Mouse (Mus musculus) hindbrain, embryonic 13.5 days (tissue): ENCODE measurements around the gene Tlnrd1. TPM values are rescaled to one million over a fixed set of nuclear protein-coding genes. Genes with fewer than 3 reads are reported as not detected.

Source experiments
- ATAC-seq: fragments of 200-750 bp; cut with Nextera tagmentation; 2 replicates; pipeline ENCODE4 v1.8.0; 2017; ENCODE audit warnings: moderate TSS enrichment; ENCODE audit not compliant: low FRiP score
- H3K27ac ChIP-seq: fragments of 300-500 bp; sonication (generic); 2 replicates; pipeline ENCODE4 v1.5.1; 2015; ENCODE audit warnings: inconsistent platforms, mild to moderate bottlenecking, moderate library complexity
- H3K27me3 ChIP-seq: fragments of 300-500 bp; sonication (generic); 2 replicates; pipeline ENCODE4 v1.6.1; 2015; ENCODE audit warnings: mild to moderate bottlenecking, inconsistent platforms
- H3K36me3 ChIP-seq: fragments of 300-500 bp; sonication (generic); 2 replicates; pipeline ENCODE4 v1.6.1; 2015; ENCODE audit warnings: mild to moderate bottlenecking, inconsistent platforms
- H3K4me1 ChIP-seq: fragments of 300-500 bp; sonication (generic); replicated peaks from 2 replicates; pipeline ENCODE4 v1.6.1; 2015; ENCODE audit warnings: inconsistent platforms
- H3K4me2 ChIP-seq: fragments of 300-500 bp; sonication (generic); 2 replicates; pipeline ENCODE4 v1.6.1; 2015; ENCODE audit warnings: inconsistent platforms, mild to moderate bottlenecking, moderate library complexity
- H3K4me3 ChIP-seq: fragments of 300-500 bp; sonication (generic); 2 replicates; pipeline ENCODE4 v1.5.1; 2015; ENCODE audit warnings: mild to moderate bottlenecking, inconsistent platforms
- H3K9ac ChIP-seq: fragments of 300-500 bp; sonication (generic); 2 replicates; pipeline ENCODE4 v1.6.1; 2015; ENCODE audit warnings: mild to moderate bottlenecking, inconsistent platforms
- H3K9me3 ChIP-seq: fragments of 300-500 bp; sonication (generic); 2 replicates; pipeline ENCODE4 v1.6.1; 2016; ENCODE audit warnings: inconsistent platforms
- WGBS: fragments of 180-500 bp; shearing (Covaris S2); methylation state at CpG from one replicate; pipeline ENCODE4 v1.1.7; 2015; 5-methylcytosine and 5-hydroxymethylcytosine counted together
- polyA plus RNA-seq: library from polyadenylated mRNA; unstranded; fragments of >200 nt; fragmentation: Nextera tagmentation; extraction: Ambion mirVana; gene quantifications from 2 replicates; pipeline ENCODE4 v1.2.1, GENCODE M21; 2015

Gene Tlnrd1
- polyA plus RNA-seq, 1 experiment from 2014 or later: 7.5 TPM

DNA sequence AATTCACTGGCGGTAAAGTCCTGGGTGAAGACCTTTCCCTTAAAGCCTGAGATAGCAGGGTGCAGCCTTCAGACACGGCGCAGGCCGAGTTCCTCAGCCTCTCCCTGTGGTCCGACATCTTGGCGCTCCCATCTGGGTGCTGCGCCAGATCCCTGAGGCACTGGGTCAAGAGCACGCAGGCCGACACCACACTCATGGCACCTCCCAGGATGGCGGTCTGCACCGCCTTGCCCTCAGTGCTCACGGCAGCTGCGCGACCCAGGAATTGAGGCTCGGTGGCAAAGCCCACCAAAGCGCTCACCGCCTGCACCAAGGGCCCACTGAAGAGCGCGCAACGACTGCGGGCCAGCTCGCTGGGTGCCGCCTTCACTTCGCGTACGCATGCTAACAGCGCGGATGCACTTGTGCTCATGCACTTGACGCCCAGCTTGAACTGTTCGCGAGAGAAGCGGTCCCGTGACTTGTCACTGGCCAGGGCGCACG lies 1.9 kb downstream of the Tlnrd1 start:
- H3K36me3 ChIP-seq: peaks cover 7% of the 10 kb centered on the region
- 0 out of 2 replicates have a peak, but pooled peaks have one; percentile 0 for ATAC-seq
- peak overlapping the region; percentile 91 for H3K9ac ChIP-seq

DNA sequence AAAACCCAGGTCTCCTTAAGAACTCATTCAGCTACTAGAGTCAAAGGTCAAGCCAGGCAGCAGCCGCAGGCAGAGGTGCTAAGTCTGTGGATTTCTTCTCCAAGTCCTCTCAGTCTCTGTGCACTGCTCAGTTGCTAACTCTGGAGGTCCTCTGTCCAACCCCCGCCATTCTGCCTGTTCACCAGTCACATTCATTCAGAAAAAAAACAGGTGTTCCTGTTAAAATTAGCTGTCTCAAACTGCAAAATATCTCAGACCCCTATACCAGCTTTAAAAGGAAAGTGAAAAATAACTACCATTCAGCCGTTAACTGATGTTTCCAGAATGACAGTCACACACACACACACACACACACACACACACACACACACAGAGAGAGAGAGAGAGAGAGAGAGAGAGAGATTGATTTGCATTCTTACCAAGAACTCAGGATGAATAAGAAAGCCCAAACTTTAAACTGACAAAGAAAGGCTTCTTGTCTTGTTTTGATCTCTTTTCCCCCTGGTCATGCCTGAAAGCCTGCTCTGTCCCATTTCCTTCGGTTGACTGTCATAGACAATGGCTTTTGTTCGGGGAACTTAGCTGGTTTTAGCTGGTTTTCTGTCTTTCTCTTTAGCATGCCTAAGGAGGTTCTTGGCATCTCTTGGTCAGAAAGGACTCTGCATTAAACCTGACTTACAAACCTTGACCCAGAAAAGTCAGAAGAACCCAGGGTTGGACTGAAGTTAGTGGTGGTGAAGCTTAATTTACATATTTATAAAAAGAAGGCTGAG lies 5.2 kb downstream of the Tlnrd1 start:
- peaks cover 56% of the 10 kb centered on the region for H3K4me1 ChIP-seq
- H3K27me3 ChIP-seq: no peaks in the 10 kb centered on the region
- peak overlapping the region; percentile 46 for H3K9ac ChIP-seq
- no peak for ATAC-seq
- peak overlapping the region; percentile 0; the same call in 1 of the 2 replicates for H3K4me3 ChIP-seq
- 4% methylated on average over 5 of the region's 5 CpGs for WGBS
- no peaks in the 10 kb centered on the region for H3K9me3 ChIP-seq
- H3K36me3 ChIP-seq: peaks cover 13% of the 10 kb centered on the region
- H3K4me2 ChIP-seq: peak overlapping the region; percentile 40
- H3K27ac ChIP-seq: peak overlapping the region; percentile 48

More for the DNA sequence above, 1.9 kb downstream of the Tlnrd1 start:
- Histone ChIP-seq H3K4me1 (peaks cover 65% of the 10 kb centered on the region), H3K9me3 (no peaks in the 10 kb centered on the region), H3K27me3 (no peaks in the 10 kb centered on the region), H3K4me2 (peak overlapping the region; percentile 89), H3K27ac (no peak overlapping the region), H3K4me3 (peak overlapping the region; percentile 83)
- 91% methylated on average over 35 of the region's 35 CpGs for WGBS

DNA sequence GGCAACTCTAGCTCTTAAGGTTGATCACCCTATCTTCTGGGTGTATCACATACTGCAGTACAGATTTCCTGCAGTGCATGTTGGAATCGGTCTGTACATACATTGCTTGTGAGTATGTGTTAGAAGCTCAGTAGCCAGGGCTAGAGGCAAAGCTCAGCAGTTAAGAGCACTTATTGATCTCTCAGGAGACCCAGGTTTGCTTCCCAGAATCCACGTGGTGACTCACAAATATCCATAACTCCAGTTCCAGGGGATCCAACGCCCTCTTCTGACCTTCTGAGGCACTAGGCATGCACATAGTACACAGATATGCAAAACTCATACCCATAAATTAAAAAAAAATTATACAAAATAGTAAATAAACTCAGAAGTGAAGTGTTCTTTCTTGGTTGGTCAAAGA lies 7.0 kb downstream of the Tlnrd1 start:
- WGBS: 76% methylated on average over 3 of the region's 3 CpGs
- Histone ChIP-seq H3K9ac (no peak overlapping the region), H3K36me3 (peaks cover 9% of the 10 kb centered on the region), H3K4me3 (no peak overlapping the region), H3K4me1 (peaks cover 46% of the 10 kb centered on the region), H3K4me2 (no peak overlapping the region), H3K9me3 (no peaks in the 10 kb centered on the region), H3K27me3 (no peaks in the 10 kb centered on the region), H3K27ac (no peak overlapping the region)
- no peak for ATAC-seq

DNA sequence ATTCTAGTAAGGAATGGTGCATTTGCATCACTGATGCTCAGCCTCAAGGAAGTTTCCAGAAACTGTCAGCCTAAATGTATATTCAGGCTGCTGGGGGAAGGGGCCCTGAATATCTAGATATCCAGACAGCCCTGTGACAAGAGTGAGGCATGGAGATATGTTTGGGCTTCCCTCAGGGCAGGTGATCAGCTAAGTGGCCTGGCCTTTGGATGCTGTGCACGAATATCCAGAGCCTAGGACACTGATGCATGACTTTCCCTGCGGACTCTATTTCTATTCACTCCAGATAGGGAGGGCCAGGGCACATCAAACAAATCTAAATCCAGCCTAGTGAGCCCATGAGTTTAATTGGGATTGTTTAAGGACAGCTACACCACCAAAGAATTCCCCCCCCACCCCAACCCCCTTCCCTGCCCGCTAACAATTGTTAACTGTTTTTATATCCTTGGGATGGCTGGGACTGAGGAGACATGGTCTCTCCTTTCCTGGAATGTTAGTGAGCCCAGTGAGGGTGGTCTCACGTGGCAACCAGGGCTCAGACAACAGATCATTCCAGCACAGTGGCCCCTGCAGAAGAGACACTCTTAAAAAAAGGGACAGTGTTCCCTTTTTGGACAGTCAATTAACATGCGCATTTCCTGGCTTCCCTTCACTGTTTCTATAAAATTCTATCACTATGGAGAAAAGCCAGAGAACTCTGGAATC lies 14.1 kb downstream of the Tlnrd1 start:
- peaks cover 8% of the 10 kb centered on the region; the same call in 1 of the 2 replicates for H3K4me1 ChIP-seq
- H3K9ac ChIP-seq: no peak overlapping the region
- H3K4me2 ChIP-seq: no peak overlapping the region
- H3K36me3 ChIP-seq: no peaks in the 10 kb centered on the region
- no peaks in the 10 kb centered on the region for H3K9me3 ChIP-seq
- no peak overlapping the region for H3K4me3 ChIP-seq
- WGBS: 42% methylated on average over 5 of the region's 5 CpGs
- ATAC-seq: no peak
- H3K27ac ChIP-seq: no peak overlapping the region
- H3K27me3 ChIP-seq: no peaks in the 10 kb centered on the region

DNA sequence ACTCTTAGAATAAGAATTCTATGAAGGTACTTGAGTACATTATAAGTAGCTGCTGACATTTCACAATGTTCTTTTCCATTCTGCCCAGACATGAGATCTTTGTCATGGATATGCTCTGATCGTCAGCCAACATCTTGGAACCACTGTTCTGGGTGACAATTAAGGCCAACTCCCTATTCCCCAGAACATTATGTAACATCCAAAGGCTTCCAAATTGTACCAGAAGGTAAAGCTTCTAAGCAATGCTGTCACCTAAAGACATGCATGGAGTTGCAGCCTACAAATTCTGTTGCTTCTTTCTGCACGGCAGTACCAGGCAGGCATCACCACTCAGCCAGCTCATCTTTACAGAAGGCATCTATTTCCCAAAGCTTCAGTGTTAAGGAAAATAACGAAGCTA lies 15.9 kb downstream of the Tlnrd1 start:
- ATAC-seq: no peak
- 82% methylated on average over 3 of the region's 3 CpGs for WGBS
- Histone ChIP-seq H3K9ac (no peak overlapping the region), H3K4me3 (no peak overlapping the region), H3K36me3 (no peaks in the 10 kb centered on the region), H3K9me3 (no peaks in the 10 kb centered on the region), H3K4me1 (peaks cover 8% of the 10 kb centered on the region; the same call in 1 of the 2 replicates), H3K27me3 (no peaks in the 10 kb centered on the region), H3K27ac (no peak overlapping the region), H3K4me2 (no peak overlapping the region)

DNA sequence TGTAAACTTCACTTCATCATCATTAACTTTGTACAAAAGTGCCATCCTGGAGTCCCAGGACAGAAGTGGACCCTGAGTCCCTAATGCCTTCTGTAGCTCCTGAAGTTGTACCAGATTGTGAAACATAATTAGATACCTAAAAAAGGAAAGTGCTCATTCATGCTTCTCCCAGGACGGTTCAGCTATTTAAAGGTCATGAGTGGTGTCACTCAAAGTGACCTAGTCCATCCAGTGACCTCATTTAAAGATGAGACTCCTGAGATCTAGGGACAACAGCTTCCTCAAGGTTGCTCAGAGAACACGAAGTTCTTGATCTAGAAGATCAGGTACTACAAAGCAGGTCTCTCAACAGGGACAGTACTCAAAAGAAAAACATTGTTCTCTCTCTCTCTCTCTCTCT lies 20.6 kb downstream of the Tlnrd1 start:
- H3K27me3 ChIP-seq: no peaks in the 10 kb centered on the region
- no peak overlapping the region for H3K9ac ChIP-seq
- no peaks in the 10 kb centered on the region for H3K9me3 ChIP-seq
- ATAC-seq: no peak
- no peak overlapping the region for H3K4me3 ChIP-seq
- H3K4me2 ChIP-seq: no peak overlapping the region
- WGBS: 54% methylated on average over 2 of the region's 2 CpGs
- no peaks in the 10 kb centered on the region for H3K36me3 ChIP-seq
- H3K4me1 ChIP-seq: no peaks in the 10 kb centered on the region; the same call in 1 of the 2 replicates
- no peak overlapping the region for H3K27ac ChIP-seq

DNA sequence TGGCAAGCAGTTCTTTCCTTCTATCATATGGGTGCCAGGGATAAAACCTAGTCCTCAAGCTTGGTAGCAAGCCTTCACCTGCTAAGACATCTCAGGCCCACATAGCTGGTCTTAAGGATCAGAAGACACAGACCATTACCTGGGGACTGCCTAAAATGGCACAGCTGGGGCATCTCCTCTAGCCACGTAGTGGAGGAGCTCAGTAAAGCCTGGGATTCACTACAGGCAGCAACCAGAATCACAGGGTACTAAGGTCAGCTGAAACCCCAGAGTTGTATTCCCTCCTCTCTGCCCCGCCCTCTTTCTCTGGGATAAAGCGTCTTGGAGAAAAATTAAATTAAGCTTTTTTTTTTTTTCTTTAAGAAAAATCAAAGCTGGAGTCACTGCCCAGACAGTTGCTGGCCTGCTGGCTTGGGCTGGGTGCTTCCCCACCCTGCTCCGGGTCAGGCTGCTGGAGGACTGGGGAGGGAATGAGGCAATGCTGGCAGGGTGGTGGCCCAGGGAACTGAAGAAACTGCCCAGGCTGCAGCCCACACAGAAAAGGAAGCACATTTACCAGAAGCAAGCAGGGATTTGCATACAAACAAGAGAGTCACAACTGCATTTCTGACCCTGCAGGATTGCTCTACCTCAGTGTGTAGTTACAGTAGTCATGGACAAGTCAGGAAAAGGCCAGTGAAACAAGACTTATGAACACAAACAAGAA lies 24.6 kb downstream of the Tlnrd1 start:
- Histone ChIP-seq H3K27ac (no peak overlapping the region), H3K9ac (no peak overlapping the region), H3K27me3 (no peaks in the 10 kb centered on the region), H3K9me3 (no peaks in the 10 kb centered on the region), H3K4me1 (no peaks in the 10 kb centered on the region), H3K4me3 (no peak overlapping the region), H3K36me3 (no peaks in the 10 kb centered on the region), H3K4me2 (no peak overlapping the region)
- whole genome bisulfite sequencing: 58% methylated on average over 4 of the region's 4 CpGs
- no peak for ATAC-seq

DNA sequence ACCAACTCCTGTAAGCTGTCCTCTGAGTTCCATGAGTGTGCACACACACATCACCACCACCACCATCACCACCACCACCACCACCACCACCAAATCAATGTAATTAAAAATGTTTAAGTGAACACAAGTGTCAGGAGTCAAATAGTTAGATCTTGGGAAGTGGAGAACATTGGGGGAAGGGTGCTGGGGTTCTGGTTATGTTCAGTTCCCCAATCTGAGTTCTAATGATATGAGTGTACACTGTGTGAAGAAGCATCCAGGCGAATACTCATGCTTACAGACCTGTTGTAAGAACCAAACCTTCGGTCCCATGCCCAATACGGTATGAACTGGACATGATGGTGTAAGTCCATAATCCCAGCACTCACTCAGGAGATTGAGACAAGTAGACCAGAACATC lies 26.2 kb downstream of the Tlnrd1 start:
- Histone ChIP-seq H3K4me3 (no peak overlapping the region), H3K36me3 (no peaks in the 10 kb centered on the region), H3K27me3 (no peaks in the 10 kb centered on the region), H3K27ac (no peak overlapping the region), H3K9ac (no peak overlapping the region), H3K4me2 (no peak overlapping the region), H3K9me3 (no peaks in the 10 kb centered on the region), H3K4me1 (no peaks in the 10 kb centered on the region)
- ATAC-seq: no peak
- 93% methylated on average over 3 of the region's 3 CpGs for WGBS

DNA sequence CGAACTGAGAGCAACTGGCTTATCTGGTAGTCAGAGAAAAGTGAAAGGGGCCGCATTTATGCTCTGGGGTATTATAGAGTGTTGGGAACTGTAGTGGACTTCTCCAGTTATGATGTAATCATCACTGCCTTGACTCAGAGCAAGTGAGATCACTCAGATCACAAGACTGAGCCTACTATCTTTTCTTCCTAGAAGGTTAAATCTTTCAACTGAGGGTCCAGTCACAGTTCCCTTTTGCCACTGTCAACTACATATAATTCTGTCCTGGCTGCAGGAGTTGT lies 27.0 kb downstream of the Tlnrd1 start:
- Histone ChIP-seq H3K36me3 (no peaks in the 10 kb centered on the region), H3K9me3 (no peaks in the 10 kb centered on the region), H3K9ac (no peak overlapping the region), H3K27ac (no peak overlapping the region), H3K4me2 (no peak overlapping the region), H3K4me1 (no peaks in the 10 kb centered on the region; the same call in 1 of the 2 replicates), H3K4me3 (no peak overlapping the region), H3K27me3 (no peaks in the 10 kb centered on the region)
- WGBS: 97% methylated on average over 2 of the region's 2 CpGs
- ATAC-seq: no peak

DNA sequence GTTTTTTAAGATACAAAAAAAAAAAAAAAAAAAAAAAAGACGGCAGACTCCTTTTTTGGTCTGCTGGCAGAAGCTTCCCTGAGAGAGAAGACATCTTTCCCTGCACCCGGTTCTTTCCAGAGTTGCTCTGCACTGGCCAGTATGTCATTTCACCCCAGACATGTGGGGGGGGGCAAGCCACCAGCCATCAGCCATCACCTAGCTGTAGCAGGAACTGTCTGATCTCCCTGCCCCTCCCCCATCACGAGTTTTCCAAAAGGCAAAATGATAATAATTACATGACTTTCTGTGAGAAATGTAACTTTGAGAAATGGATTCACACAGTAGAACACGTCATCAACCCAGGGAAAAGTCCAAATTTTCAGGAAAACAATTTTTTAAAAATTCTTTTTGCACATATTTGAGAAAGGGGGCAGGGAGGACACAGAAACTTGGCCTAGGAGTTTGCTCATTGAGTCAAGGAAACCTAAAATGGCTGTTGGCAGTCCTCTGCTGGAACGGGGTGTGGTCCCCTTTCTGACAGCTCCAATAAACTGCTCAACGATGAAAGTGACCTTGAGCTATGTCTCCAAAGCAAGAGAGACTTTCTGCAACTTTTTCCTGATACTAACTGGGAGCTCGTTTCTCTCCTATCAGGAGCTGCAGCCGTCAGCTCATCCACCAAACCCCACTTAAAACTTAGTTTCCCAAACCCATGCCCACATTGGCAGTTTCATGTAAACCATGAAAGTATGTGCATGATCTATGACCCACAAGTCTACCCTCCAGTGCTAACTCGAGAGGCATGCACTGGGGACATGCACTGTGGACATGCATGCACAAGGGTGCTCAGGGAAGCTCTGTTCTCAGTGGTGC lies 27.5 kb downstream of the Tlnrd1 start:
- ATAC-seq: no peak
- 88% methylated on average over 9 of the region's 9 CpGs for WGBS
- H3K4me1 ChIP-seq: no peaks in the 10 kb centered on the region; the same call in 1 of the 2 replicates
- H3K9ac ChIP-seq: no peak overlapping the region
- H3K4me2 ChIP-seq: no peak overlapping the region
- no peak overlapping the region for H3K4me3 ChIP-seq
- no peaks in the 10 kb centered on the region for H3K9me3 ChIP-seq
- no peaks in the 10 kb centered on the region for H3K27me3 ChIP-seq
- H3K27ac ChIP-seq: no peak overlapping the region
- H3K36me3 ChIP-seq: no peaks in the 10 kb centered on the region

DNA sequence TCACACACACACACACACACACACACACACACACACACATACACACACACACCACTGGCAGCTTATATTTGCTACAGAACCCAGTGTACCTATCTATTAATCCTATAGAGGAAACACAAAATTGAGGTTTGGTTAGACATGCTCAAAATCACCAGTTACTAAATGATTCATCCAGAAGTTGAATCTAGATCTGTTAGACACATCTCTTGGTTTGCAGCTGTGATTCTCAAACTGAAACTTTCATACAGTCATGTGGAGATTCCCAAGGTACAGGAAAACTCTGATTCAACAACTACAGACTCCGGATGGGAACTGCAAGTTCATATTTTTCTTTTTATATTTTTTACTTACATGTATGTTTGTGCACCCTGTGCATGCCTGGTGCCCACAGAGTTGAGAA lies 28.9 kb downstream of the Tlnrd1 start:
- no peak for ATAC-seq
- Histone ChIP-seq H3K27me3 (no peaks in the 10 kb centered on the region), H3K4me3 (no peak overlapping the region), H3K4me1 (no peaks in the 10 kb centered on the region; the same call in 1 of the 2 replicates), H3K4me2 (no peak overlapping the region), H3K9ac (no peak overlapping the region), H3K36me3 (no peaks in the 10 kb centered on the region), H3K9me3 (no peaks in the 10 kb centered on the region), H3K27ac (no peak overlapping the region)
- 83% methylated on average over 1 of the region's 1 CpGs for WGBS
